Mouse (Mus musculus): ENCODE measurements around the gene Chd4. TPM values are rescaled to one million over a fixed set of nuclear protein-coding genes. Genes with fewer than 3 reads are reported as not detected.

The Chd4 gene
- total and polyA plus RNA-seq, 2 experiments = 14.0 to 30.0 TPM

GRCm38 (mm10) chr6:125153682-125154081 lies 57.9 kb downstream of the Chd4 start:
- no peak overlapping the region for H3K9ac ChIP-seq (ENCODE audit: low read depth, low read length)
- H3K36me3 ChIP-seq (ENCODE audit: control insufficient read depth, insufficient read depth, low read length) = no peaks in the 10 kb centered on the region
- no peak overlapping the region for H3K27ac ChIP-seq (replicated peaks; ENCODE audit: insufficient read depth, low read depth, low read length)
- no peaks in the 10 kb centered on the region; the same call in 1 of the 2 replicates for H3K79me2 ChIP-seq (ENCODE audit: control insufficient read depth, insufficient read depth, low read length)
- no peaks in the 10 kb centered on the region for H3K27me3 ChIP-seq (ENCODE audit: control insufficient read depth, insufficient read depth, low read length)
- WGBS = 81% methylated on average over 4 of the region's 4 CpGs
- TF ChIP-seq CTCF (IDR thresholded peaks at IDR 0.05; ENCODE audit: low read depth, low read length) (no peak), POLR2A (IDR thresholded peaks at IDR 0.05; ENCODE audit: extremely low read depth, insufficient read depth, low read length) (no peak)
- peaks cover 4% of the 10 kb centered on the region for H3K4me1 ChIP-seq (ENCODE audit: control insufficient read depth, insufficient read depth, low read length)
- DNase-seq (ENCODE audit: extremely low read depth, low read depth, low spot score) = no peak
- H3K4me3 ChIP-seq (ENCODE audit: insufficient read depth, low read depth, low read length) = no peak overlapping the region

DNA sequence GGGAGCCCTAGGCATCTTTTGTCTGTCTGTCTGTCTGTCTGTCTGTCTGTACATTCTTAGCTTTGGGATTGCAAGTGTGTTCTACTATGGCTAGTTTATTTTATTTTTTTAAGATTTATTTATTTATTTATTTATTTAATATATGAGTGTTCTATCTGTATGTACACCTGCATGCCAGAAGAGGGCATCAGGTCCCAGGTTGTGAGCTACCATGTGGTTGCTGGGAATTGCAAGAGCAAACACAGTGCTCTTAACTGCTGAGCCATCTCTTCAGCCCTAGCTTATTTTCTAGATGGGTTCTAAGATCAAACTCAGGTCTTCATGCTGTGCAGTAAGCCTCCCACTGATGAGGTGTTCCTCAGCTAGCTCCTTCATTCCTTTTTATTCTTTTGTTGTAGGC lies 58.8 kb downstream of the Chd4 start:
- Histone ChIP-seq H3K4me1 (ENCODE audit: control insufficient read depth, insufficient read depth, low read length) (no peaks in the 10 kb centered on the region), H3K27ac (replicated peaks; ENCODE audit: insufficient read depth, low read depth, low read length) (no peak overlapping the region), H3K27me3 (ENCODE audit: control insufficient read depth, insufficient read depth, low read length) (no peaks in the 10 kb centered on the region), H3K36me3 (ENCODE audit: control insufficient read depth, insufficient read depth, low read length) (no peaks in the 10 kb centered on the region), H3K4me3 (ENCODE audit: insufficient read depth, low read depth, low read length) (no peak overlapping the region), H3K79me2 (ENCODE audit: control insufficient read depth, insufficient read depth, low read length) (no peaks in the 10 kb centered on the region; the same call in 1 of the 2 replicates), H3K9ac (ENCODE audit: low read depth, low read length) (no peak overlapping the region)
- TF ChIP-seq CTCF (IDR thresholded peaks at IDR 0.05; ENCODE audit: low read depth, low read length) = peak; percentile 51; the same call in 1 of the 2 replicates
- no peak for TF ChIP-seq POLR2A (IDR thresholded peaks at IDR 0.05; ENCODE audit: extremely low read depth, insufficient read depth, low read length)
- peak; percentile 48 for DNase-seq (ENCODE audit: extremely low read depth, low read depth, low spot score)

- DNase-seq (ENCODE audit: extremely low read depth, low read depth, low spot score) = no peak
- 93% methylated on average over 8 of the region's 8 CpGs for WGBS
- TF ChIP-seq POLR2A (IDR thresholded peaks at IDR 0.05; ENCODE audit: extremely low read depth, insufficient read depth, low read length) = no peak
- TF ChIP-seq CTCF (IDR thresholded peaks at IDR 0.05; ENCODE audit: low read depth, low read length) = no peak
- no peak overlapping the region for H3K27ac ChIP-seq (replicated peaks; ENCODE audit: insufficient read depth, low read depth, low read length)
- H3K79me2 ChIP-seq (ENCODE audit: control insufficient read depth, insufficient read depth, low read length) = no peaks in the 10 kb centered on the region; the same call in 1 of the 2 replicates
- no peaks in the 10 kb centered on the region for H3K36me3 ChIP-seq (ENCODE audit: control insufficient read depth, insufficient read depth, low read length)
- no peaks in the 10 kb centered on the region for H3K4me1 ChIP-seq (ENCODE audit: control insufficient read depth, insufficient read depth, low read length)
- no peak overlapping the region for H3K9ac ChIP-seq (ENCODE audit: low read depth, low read length)
- H3K27me3 ChIP-seq (ENCODE audit: control insufficient read depth, insufficient read depth, low read length) = no peaks in the 10 kb centered on the region
- H3K4me3 ChIP-seq (ENCODE audit: insufficient read depth, low read depth, low read length) = no peak overlapping the region
These were observed 59.5 kb downstream of the Chd4 start for GRCm38 (mm10) chr6:125155262-125155661.

- H3K27me3 ChIP-seq (ENCODE audit: control insufficient read depth, insufficient read depth, low read length) = no peaks in the 10 kb centered on the region
- H3K4me1 ChIP-seq (ENCODE audit: control insufficient read depth, insufficient read depth, low read length) = no peaks in the 10 kb centered on the region
- no peaks in the 10 kb centered on the region; the same call in 1 of the 2 replicates for H3K79me2 ChIP-seq (ENCODE audit: control insufficient read depth, insufficient read depth, low read length)
- H3K36me3 ChIP-seq (ENCODE audit: control insufficient read depth, insufficient read depth, low read length) = no peaks in the 10 kb centered on the region
- no peak overlapping the region for H3K4me3 ChIP-seq (ENCODE audit: insufficient read depth, low read depth, low read length)
- peak; percentile 40 for DNase-seq (ENCODE audit: extremely low read depth, low read depth, low spot score)
- H3K9ac ChIP-seq (ENCODE audit: low read depth, low read length) = no peak overlapping the region
- WGBS = 39% methylated on average over 3 of the region's 3 CpGs
- no peak overlapping the region for H3K27ac ChIP-seq (replicated peaks; ENCODE audit: insufficient read depth, low read depth, low read length)
- TF ChIP-seq CTCF (IDR thresholded peaks at IDR 0.05; ENCODE audit: low read depth, low read length) = no peak
- TF ChIP-seq POLR2A (IDR thresholded peaks at IDR 0.05; ENCODE audit: extremely low read depth, insufficient read depth, low read length) = no peak
These were observed 60.7 kb downstream of the Chd4 start for GRCm38 (mm10) chr6:125156491-125156890.

DNA sequence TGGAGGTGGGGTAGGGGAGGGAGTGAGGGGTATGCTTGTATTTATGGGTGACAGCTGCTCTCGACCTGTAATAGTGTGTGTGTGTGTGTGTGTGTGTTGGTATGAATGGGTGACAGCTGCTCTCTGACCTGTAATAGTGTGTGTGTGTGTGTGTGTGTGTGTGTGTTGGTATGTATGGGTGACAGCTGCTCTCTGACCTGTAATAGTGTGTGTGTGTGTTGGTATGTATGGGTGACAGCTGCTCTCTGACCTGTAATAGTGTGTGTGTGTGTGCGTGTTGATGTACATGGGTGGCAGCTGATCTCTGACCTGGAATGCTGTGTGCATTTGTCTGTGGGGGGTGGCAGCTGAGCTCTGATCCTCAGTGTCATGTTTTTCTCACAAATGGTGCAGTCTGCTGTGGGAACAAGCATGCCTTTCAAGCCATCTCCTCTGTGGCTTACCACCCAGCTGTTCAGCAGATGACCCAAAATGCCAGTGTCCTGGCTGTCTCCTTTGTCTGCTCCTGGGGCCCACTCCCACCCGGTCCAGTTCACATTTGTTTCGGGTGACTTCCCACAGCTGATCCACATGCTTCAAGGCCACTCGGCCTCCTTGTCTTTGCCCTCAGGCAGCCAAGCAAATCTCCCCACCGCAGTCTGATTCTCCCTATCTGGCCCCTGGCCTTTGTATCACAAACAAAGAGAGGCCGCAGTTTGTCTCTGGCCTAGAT lies 61.3 kb downstream of the Chd4 start:
- H3K9ac ChIP-seq (ENCODE audit: low read depth, low read length) = no peak overlapping the region
- no peak for DNase-seq (ENCODE audit: extremely low read depth, low read depth, low spot score)
- H3K27me3 ChIP-seq (ENCODE audit: control insufficient read depth, insufficient read depth, low read length) = no peaks in the 10 kb centered on the region
- TF ChIP-seq POLR2A (IDR thresholded peaks at IDR 0.05; ENCODE audit: extremely low read depth, insufficient read depth, low read length) (no peak), CTCF (IDR thresholded peaks at IDR 0.05; ENCODE audit: low read depth, low read length) (no peak)
- no peaks in the 10 kb centered on the region for H3K36me3 ChIP-seq (ENCODE audit: control insufficient read depth, insufficient read depth, low read length)
- H3K4me1 ChIP-seq (ENCODE audit: control insufficient read depth, insufficient read depth, low read length) = no peaks in the 10 kb centered on the region
- no peak overlapping the region for H3K27ac ChIP-seq (replicated peaks; ENCODE audit: insufficient read depth, low read depth, low read length)
- H3K4me3 ChIP-seq (ENCODE audit: insufficient read depth, low read depth, low read length) = no peak overlapping the region
- H3K79me2 ChIP-seq (ENCODE audit: control insufficient read depth, insufficient read depth, low read length) = no peaks in the 10 kb centered on the region; the same call in 1 of the 2 replicates
- WGBS = 51% methylated on average over 7 of the region's 7 CpGs

- 92% methylated on average over 15 of the region's 15 CpGs for WGBS
- no peak for DNase-seq (ENCODE audit: extremely low read depth, low read depth, low spot score)
- Histone ChIP-seq H3K4me1 (ENCODE audit: control insufficient read depth, insufficient read depth, low read length) (peaks cover 2% of the 10 kb centered on the region; the same call in 1 of the 2 replicates), H3K27me3 (ENCODE audit: control insufficient read depth, insufficient read depth, low read length) (no peaks in the 10 kb centered on the region), H3K36me3 (ENCODE audit: control insufficient read depth, insufficient read depth, low read length) (peaks cover 6% of the 10 kb centered on the region), H3K27ac (replicated peaks; ENCODE audit: insufficient read depth, low read depth, low read length) (no peak overlapping the region), H3K79me2 (ENCODE audit: control insufficient read depth, insufficient read depth, low read length) (no peaks in the 10 kb centered on the region), H3K9ac (ENCODE audit: low read depth, low read length) (no peak overlapping the region), H3K4me3 (ENCODE audit: insufficient read depth, low read depth, low read length) (no peak overlapping the region)
- TF ChIP-seq CTCF (IDR thresholded peaks at IDR 0.05; ENCODE audit: low read depth, low read length) = no peak
- no peak for TF ChIP-seq POLR2A (IDR thresholded peaks at IDR 0.05; ENCODE audit: extremely low read depth, insufficient read depth, low read length)
These were observed 63.2 kb downstream of the Chd4 start for GRCm38 (mm10) chr6:125158944-125159492.
